Mouse (Mus musculus) liver, embryonic 11.5 days (tissue): Measurements from ENCODE around the gene Fez2. TPM values are rescaled to one million over a fixed set of nuclear protein-coding genes. Genes with fewer than 3 reads are reported as not detected.

Experiments used
- ATAC-seq: fragments of 200-750 bp; cut with Nextera tagmentation; replicated peaks from 2 replicates; pipeline ENCODE4 v1.8.0; 2017; ENCODE audit warnings: moderate number of reproducible peaks, mild to moderate bottlenecking, moderate TSS enrichment, moderate library complexity; ENCODE audit not compliant: low FRiP score
- DNase-seq: peaks from one replicate; pipeline ENCODE4 v3.0.0-alpha.2; 2017; ENCODE audit warnings: low spot score
- H3K27ac ChIP-seq: fragments of 300-500 bp; sonication (generic); 2 replicates; pipeline ENCODE4 v1.5.1; 2014; ENCODE audit warnings: mild to moderate bottlenecking, low read depth, low read length, control low read depth
- H3K27me3 ChIP-seq: fragments of 300-500 bp; sonication (generic); replicated peaks from 2 replicates; pipeline ENCODE4 v1.6.1; 2014; ENCODE audit warnings: low read length, mixed read lengths; ENCODE audit not compliant: control insufficient read depth, insufficient read depth
- H3K36me3 ChIP-seq: fragments of 300-500 bp; sonication (generic); 2 replicates; pipeline ENCODE4 v1.6.1; 2014; ENCODE audit warnings: mild to moderate bottlenecking, low read length, moderate library complexity, mixed read lengths; ENCODE audit not compliant: control insufficient read depth, insufficient read depth
- H3K4me1 ChIP-seq: fragments of 300-500 bp; sonication (generic); replicated peaks from 2 replicates; pipeline ENCODE4 v1.6.1; 2014; ENCODE audit warnings: low read length, mixed read lengths; ENCODE audit not compliant: control insufficient read depth, insufficient read depth
- H3K4me2 ChIP-seq: fragments of 300-500 bp; sonication (generic); 2 replicates; pipeline ENCODE4 v1.6.1; 2014; ENCODE audit warnings: mild to moderate bottlenecking, control low read depth, moderate library complexity
- H3K4me3 ChIP-seq: fragments of 300-500 bp; sonication (generic); 2 replicates; pipeline ENCODE4 v1.5.1; 2014; ENCODE audit warnings: low read depth, low read length, control low read depth
- H3K9ac ChIP-seq: fragments of 300-500 bp; sonication (generic); 2 replicates; pipeline ENCODE4 v1.6.1; 2014; ENCODE audit warnings: low read depth, low read length, control low read depth
- H3K9me3 ChIP-seq: fragments of 300-500 bp; sonication (generic); 2 replicates; pipeline ENCODE4 v1.6.1; 2016; ENCODE audit warnings: low read length, inconsistent platforms, mixed read lengths; ENCODE audit not compliant: control insufficient read depth
- WGBS: fragments of 180-500 bp; shearing (Covaris S2); extraction: QIAGEN DNeasy Blood & Tissue Kit; methylation state at CpG from one replicate; pipeline ENCODE4 v1.1.7; 2014; 5-methylcytosine and 5-hydroxymethylcytosine counted together
- polyA plus RNA-seq: library from polyadenylated mRNA; unstranded; fragments of >200 nt; fragmentation: Nextera tagmentation; extraction: Ambion mirVana; gene quantifications from 2 replicates; pipeline ENCODE4 v1.2.1, GENCODE M21; 2014

The Fez2 gene
- polyA plus RNA-seq, 1 experiment from 2014 or later: 30.9 TPM

DNA sequence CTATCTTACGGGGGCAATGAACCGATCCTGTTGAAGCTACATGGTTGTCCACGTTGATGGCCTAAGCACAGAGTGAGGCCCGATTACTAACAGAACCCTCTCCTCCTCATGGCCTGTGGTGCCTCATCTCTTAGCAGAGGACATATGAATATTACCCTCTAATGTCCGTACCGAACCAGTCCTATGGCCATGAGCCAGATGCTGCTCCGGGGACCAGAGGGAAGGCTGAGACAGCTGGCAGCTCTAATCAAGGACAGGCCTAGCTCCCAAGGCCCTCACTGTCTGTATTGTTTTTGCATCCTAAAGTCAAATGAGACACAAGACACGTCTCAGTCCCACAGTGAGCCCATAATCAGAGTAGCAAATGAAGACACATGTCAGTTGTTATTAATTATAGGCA, 62.3 kb downstream of the Fez2 start:
- Histone ChIP-seq H3K4me3 (no peak overlapping the region), H3K36me3 (no peaks in the 10 kb centered on the region), H3K4me2 (no peak overlapping the region), H3K9ac (no peak overlapping the region), H3K9me3 (no peaks in the 10 kb centered on the region), H3K4me1 (no peaks in the 10 kb centered on the region; the same call in 1 of the 2 replicates), H3K27me3 (no peaks in the 10 kb centered on the region), H3K27ac (no peak overlapping the region)
- DNase-seq (no peak), ATAC-seq (no peak)
- 90% methylated on average over 8 of the region's 8 CpGs for WGBS

DNA sequence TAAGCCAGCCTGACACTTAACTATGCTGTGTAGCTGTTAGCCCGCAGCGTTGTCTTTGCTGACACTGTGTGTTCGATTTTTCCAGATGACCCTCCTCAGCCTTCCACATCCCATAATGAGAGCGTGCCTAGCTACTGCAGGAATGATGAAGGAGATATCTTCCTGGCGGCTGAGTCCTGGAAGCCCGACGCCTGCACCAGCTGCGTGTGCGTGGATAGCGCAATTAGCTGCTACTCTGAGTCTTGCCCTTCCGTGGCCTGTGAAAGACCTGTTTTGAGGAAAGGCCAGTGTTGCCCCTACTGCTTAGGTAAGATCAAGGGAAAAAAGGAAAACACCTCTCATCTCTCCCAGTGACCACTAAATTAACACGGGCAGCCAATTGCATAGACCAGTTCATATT, 63.1 kb downstream of the Fez2 start:
- Histone ChIP-seq H3K9me3 (no peaks in the 10 kb centered on the region), H3K4me2 (no peak overlapping the region), H3K27ac (no peak overlapping the region), H3K4me3 (no peak overlapping the region), H3K9ac (no peak overlapping the region), H3K27me3 (no peaks in the 10 kb centered on the region), H3K36me3 (no peaks in the 10 kb centered on the region), H3K4me1 (no peaks in the 10 kb centered on the region; the same call in 1 of the 2 replicates)
- 87% methylated on average over 12 of the region's 12 CpGs for WGBS
- DNase-seq: no peak
- no peak for ATAC-seq

DNA sequence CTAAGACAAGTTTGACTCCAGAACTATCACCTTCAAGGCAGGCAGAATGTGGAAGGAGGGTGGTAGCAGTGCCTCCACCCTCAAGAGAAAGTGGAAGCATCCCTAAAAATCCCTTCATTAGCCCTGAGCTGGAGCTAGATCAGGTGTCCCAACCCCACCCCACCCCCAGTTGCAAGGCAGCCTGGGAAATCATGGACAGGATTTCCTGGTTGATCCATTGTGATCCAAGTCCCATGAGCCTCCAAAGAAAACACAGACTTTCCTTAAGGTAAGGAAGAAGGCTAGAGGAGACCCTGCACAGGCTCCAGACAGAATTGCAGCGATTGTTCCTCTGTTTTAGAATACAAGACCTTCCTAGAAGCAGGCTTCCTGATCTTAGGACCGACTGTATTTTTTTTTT, 63.5 kb downstream of the Fez2 start:
- no peak overlapping the region for H3K4me2 ChIP-seq
- WGBS: 77% methylated on average over 2 of the region's 2 CpGs
- H3K36me3 ChIP-seq: no peaks in the 10 kb centered on the region
- DNase-seq: no peak
- no peak overlapping the region for H3K4me3 ChIP-seq
- H3K27ac ChIP-seq: no peak overlapping the region
- no peaks in the 10 kb centered on the region; the same call in 1 of the 2 replicates for H3K4me1 ChIP-seq
- ATAC-seq: no peak
- H3K9me3 ChIP-seq: no peaks in the 10 kb centered on the region
- H3K9ac ChIP-seq: no peak overlapping the region
- H3K27me3 ChIP-seq: no peaks in the 10 kb centered on the region

DNA sequence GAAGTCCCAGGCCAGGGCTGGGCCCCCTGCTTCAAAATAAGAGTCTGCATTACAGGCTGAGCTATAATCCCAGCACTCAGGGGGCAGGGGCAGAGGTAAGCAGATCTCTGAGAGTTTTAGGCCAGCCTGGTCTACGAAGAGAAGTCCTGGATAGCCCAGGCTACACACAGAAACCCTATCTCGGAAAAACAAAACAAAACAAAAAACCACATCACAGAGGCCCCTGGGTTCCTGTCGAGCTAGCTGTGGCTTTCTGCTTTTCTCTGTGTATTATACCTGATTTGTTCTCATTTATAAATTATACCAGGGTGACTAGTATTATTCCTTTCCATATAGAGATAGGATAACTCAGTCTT, 65.5 kb downstream of the Fez2 start:
- ATAC-seq (no peak), DNase-seq (no peak)
- Histone ChIP-seq H3K9ac (no peak overlapping the region), H3K27ac (no peak overlapping the region), H3K4me1 (no peaks in the 10 kb centered on the region; the same call in 1 of the 2 replicates), H3K27me3 (no peaks in the 10 kb centered on the region), H3K4me2 (no peak overlapping the region), H3K36me3 (no peaks in the 10 kb centered on the region), H3K9me3 (no peaks in the 10 kb centered on the region), H3K4me3 (no peak overlapping the region)
- 75% methylated on average over 3 of the region's 3 CpGs for WGBS

DNA sequence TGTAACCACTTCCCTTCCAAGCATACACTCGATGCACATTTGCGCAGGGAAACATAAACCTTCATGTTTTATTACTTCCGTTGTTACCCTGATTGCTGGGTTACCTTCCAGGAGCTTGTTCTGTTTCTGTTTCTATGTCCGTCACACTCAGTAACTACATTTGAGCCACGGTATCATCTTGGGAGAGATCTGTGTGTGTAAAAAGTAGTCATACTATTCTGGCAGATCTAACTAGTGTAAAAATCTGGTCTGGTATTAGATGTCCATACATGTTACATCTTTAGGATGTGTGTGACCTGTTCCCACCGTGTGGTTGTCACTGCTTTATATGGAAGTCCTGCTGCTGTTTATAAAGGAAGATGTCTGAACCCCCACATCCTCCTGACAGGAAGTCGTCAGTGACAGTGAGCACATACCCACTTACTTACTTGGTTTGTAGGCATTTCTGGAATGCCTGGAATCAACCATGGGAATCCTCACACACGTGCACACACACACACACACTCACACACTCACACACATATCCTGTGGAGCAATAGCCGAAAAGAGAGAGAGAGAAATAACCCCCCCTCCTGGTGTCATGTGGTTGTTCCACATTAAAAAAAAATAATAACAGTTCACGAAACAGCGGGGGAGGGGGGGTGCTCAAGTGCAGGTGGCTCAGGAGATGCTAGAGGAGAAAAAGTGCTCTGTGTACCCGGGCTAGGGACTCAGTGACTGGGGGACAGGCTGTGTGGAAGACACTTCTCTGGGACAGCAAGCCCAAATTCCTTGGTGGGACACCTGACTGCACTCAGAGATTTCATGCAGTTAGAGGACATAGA, 66.1 kb downstream of the Fez2 start:
- H3K4me2 ChIP-seq: no peak overlapping the region
- 76% methylated on average over 12 of the region's 12 CpGs for WGBS

DNA sequence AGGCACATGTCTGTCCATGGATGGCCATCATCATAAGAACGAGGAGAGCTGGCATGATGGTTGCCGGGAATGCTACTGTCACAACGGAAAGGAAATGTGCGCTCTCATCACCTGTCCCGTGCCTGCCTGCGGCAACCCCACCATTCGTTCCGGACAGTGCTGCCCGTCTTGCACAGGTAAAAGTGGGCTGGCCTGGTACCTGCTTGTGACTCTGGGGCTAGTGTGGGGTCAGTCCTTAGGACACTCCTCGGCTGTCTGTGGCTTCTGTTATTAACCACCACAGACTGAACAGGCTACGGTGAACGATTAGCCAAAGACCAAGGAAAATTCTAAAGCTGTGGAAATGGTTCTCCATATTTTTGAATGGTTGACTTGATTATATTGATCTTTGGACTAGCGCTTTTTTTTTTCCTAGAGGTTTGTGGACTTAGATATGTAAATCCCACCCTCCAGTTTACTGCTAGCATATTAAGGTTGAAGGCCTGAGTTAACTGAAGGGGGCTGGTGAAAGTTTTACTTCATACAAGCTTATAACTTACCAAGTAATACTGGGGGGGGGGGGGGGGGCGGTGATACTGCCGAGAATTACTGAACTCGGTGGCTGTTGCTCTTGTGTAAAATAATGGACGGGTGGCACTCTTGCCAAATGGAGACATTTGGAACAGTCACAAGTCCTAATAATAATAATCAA, 70.7 kb downstream of the Fez2 start:
- ATAC-seq (no peak), DNase-seq (no peak)
- Histone ChIP-seq H3K36me3 (no peaks in the 10 kb centered on the region), H3K4me2 (no peak overlapping the region), H3K9ac (no peak overlapping the region), H3K9me3 (no peaks in the 10 kb centered on the region), H3K4me3 (no peak overlapping the region), H3K4me1 (no peaks in the 10 kb centered on the region), H3K27me3 (no peaks in the 10 kb centered on the region), H3K27ac (no peak overlapping the region)
- 96% methylated on average over 17 of the region's 17 CpGs for WGBS

More for the DNA sequence above, 66.1 kb downstream of the Fez2 start:
- no peak for ATAC-seq
- H3K9me3 ChIP-seq: no peaks in the 10 kb centered on the region
- H3K9ac ChIP-seq: no peak overlapping the region
- no peaks in the 10 kb centered on the region; the same call in 1 of the 2 replicates for H3K4me1 ChIP-seq
- no peaks in the 10 kb centered on the region for H3K27me3 ChIP-seq
- no peak overlapping the region for H3K27ac ChIP-seq
- DNase-seq: no peak
- no peak overlapping the region for H3K4me3 ChIP-seq
- no peaks in the 10 kb centered on the region for H3K36me3 ChIP-seq

DNA sequence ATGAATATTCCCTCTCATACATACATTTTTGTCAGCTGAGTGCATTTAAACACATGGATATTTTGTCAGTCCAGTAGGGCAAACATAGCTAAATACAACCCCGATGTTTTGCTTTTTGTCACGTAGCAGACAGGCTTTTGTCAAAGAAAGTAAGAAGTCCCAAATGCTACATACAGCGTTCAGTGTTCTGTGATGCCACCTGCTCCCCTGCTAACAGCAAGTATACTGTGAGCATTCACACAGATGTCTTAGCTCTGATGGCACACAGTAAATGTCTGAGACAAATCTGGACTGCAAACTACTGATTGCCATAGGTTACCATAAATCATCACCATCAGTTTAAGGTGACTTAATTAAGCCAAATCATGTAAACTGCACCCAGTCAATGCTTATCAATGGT, 74.3 kb downstream of the Fez2 start:
- Histone ChIP-seq H3K4me1 (no peaks in the 10 kb centered on the region), H3K27me3 (no peaks in the 10 kb centered on the region), H3K36me3 (no peaks in the 10 kb centered on the region), H3K9me3 (no peaks in the 10 kb centered on the region), H3K9ac (no peak overlapping the region), H3K27ac (no peak overlapping the region), H3K4me2 (no peak overlapping the region), H3K4me3 (no peak overlapping the region)
- 93% methylated on average over 3 of the region's 3 CpGs for WGBS
- DNase-seq (no peak), ATAC-seq (no peak)

DNA sequence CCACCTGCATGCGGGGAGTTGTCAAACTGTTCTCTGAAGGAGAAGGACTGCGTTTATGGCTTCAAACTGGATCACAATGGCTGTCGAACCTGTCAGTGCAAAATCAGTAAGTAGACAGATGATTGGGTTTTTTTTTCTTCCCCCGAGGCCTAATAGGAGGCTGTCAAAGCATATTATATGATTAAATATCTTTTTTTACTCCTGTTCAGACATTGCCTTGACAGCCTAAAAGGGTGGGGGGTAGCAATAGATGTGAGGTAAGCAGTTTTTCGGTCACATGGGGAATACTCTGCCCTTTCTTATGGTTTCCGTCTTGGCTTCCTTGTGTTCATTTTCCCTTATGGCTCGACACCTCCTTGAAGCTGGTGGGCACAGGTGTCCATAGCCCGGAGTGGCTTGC, 82.7 kb downstream of the Fez2 start:
- WGBS: 94% methylated on average over 8 of the region's 8 CpGs
- H3K9me3 ChIP-seq: no peaks in the 10 kb centered on the region

DNA sequence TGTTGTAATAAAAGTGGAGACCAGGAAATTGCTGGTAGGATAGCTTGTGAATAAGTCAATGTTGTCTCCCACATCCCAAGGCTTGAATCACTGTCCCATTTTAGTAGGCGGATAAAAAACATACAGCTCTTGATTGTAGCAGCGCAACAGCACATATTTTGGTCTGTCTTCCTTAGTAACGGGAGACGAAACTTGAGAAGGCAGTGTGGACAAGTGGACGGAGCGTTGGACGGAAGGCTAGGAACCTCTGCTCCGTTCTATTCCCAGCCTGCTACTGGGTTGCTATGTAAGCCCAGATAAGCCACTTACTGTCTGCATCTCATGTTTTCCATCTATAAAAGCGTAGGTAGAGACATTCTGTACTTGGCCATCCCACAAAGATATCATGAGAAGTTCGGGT, 84.7 kb downstream of the Fez2 start:
- no peak for DNase-seq
- ATAC-seq: no peak

More for the DNA sequence above, 82.7 kb downstream of the Fez2 start:
- Histone ChIP-seq H3K4me3 (no peak overlapping the region), H3K36me3 (no peaks in the 10 kb centered on the region), H3K4me1 (0 out of 2 replicates have a peak, but pooled peaks cover 2% of the 10 kb centered on the region), H3K4me2 (no peak overlapping the region), H3K27me3 (no peaks in the 10 kb centered on the region), H3K27ac (no peak overlapping the region), H3K9ac (no peak overlapping the region)
- DNase-seq: no peak
- ATAC-seq: no peak

More for the DNA sequence above, 84.7 kb downstream of the Fez2 start:
- no peak overlapping the region for H3K9ac ChIP-seq
- H3K4me2 ChIP-seq: no peak overlapping the region
- H3K27me3 ChIP-seq: no peaks in the 10 kb centered on the region
- H3K9me3 ChIP-seq: no peaks in the 10 kb centered on the region
- WGBS: 92% methylated on average over 10 of the region's 10 CpGs
- no peak overlapping the region for H3K27ac ChIP-seq
- no peak overlapping the region for H3K4me3 ChIP-seq
- no peaks in the 10 kb centered on the region for H3K36me3 ChIP-seq
- peaks cover 12% of the 10 kb centered on the region for H3K4me1 ChIP-seq
